Mouse (Mus musculus) neural tube, embryonic 13.5 days (tissue): ENCODE results near the gene Plxdc1. TPM values are rescaled to one million over a fixed set of nuclear protein-coding genes. Genes with fewer than 3 reads are reported as not detected.

Experiments
- ATAC-seq: fragments of 200-750 bp; cut with Nextera tagmentation; 2 replicates; pipeline ENCODE4 v1.8.0; 2017; ENCODE audit warnings: low read depth, mild to moderate bottlenecking, moderate TSS enrichment, moderate library complexity
- H3K27ac ChIP-seq: fragments of 300-500 bp; sonication (generic); replicated peaks from 2 replicates; pipeline ENCODE4 v1.5.1; 2015; ENCODE audit warnings: moderate library complexity, mild to moderate bottlenecking, inconsistent platforms
- H3K27me3 ChIP-seq: fragments of 300-500 bp; sonication (generic); 2 replicates; pipeline ENCODE4 v1.6.1; 2015; ENCODE audit warnings: mild to moderate bottlenecking, inconsistent platforms
- H3K36me3 ChIP-seq: fragments of 300-500 bp; sonication (generic); 2 replicates; pipeline ENCODE4 v1.6.1; 2015; ENCODE audit warnings: mild to moderate bottlenecking, inconsistent platforms
- H3K4me1 ChIP-seq: fragments of 300-500 bp; sonication (generic); replicated peaks from 2 replicates; pipeline ENCODE4 v1.6.1; 2015; ENCODE audit warnings: inconsistent platforms
- H3K4me2 ChIP-seq: fragments of 300-500 bp; sonication (generic); 2 replicates; pipeline ENCODE4 v1.6.1; 2015; ENCODE audit warnings: inconsistent platforms, mild to moderate bottlenecking, moderate library complexity
- H3K4me3 ChIP-seq: fragments of 300-500 bp; sonication (generic); 2 replicates; pipeline ENCODE4 v1.5.1; 2015; ENCODE audit warnings: mild to moderate bottlenecking, inconsistent platforms
- H3K9ac ChIP-seq: fragments of 300-500 bp; sonication (generic); 2 replicates; pipeline ENCODE4 v1.6.1; 2015; ENCODE audit warnings: moderate library complexity, mild to moderate bottlenecking, inconsistent platforms
- H3K9me3 ChIP-seq: fragments of 300-500 bp; sonication (generic); 2 replicates; pipeline ENCODE4 v1.6.1; 2016; ENCODE audit warnings: inconsistent platforms
- WGBS: fragments of 180-500 bp; shearing (Covaris S2); methylation state at CpG from one replicate; pipeline ENCODE4 v1.1.7; 2015; 5-methylcytosine and 5-hydroxymethylcytosine counted together
- polyA plus RNA-seq: library from polyadenylated mRNA; unstranded; fragments of >200 nt; fragmentation: Nextera tagmentation; extraction: Ambion mirVana; gene quantifications from 2 replicates; pipeline ENCODE4 v1.2.1, GENCODE M21; 2015

Gene Plxdc1
- polyA plus RNA-seq, 1 experiment from 2014 or later: 0.71 TPM

DNA sequence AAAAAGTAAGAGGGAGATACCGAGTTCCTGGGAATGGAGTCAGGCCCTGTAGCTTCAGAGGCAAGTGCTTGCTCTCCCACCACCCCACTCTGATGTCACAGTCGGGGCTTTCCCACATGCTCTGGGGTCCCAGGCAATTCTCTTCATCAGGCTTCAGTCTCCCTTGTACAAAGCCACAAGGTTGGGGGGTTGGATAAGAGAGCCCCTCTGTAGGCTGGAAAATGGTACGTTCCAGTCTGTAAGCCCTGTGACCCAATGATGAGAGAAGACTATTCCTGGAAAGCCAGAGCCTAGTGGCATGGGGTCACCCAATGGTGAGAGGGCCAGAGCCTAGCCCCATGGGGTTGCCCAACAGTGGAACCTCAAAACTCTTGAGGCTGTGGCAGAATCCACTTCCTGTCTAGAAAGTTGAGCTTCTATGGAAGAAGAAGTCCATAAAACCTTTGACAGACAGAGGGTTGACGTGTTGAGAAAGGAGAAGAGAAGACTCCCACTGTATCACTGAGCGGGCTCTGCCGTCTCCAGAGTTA, 70.2 kb downstream of the Plxdc1 start:
- WGBS: 95% methylated on average over 6 of the region's 6 CpGs

DNA sequence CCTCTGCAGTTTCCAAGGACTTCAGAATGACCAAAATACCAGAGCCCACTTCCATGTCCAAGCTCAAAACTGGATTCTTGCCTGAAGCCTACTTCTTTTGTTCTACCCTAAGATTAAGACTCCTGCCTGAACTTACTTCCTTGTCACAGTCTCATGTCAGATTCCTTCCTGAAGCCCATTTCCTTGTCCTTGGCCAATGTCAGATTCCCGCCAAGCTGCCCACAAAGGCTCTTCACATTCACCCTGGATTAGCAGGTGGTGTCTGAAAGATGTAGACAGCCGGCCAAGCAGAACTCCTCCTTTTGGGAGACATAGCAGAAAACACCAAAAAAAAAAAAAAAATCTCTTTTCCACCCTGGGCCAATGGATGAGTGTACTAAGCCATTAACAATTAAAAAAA, 70.8 kb downstream of the Plxdc1 start:
- H3K9ac ChIP-seq: no peak overlapping the region
- no peak overlapping the region for H3K4me2 ChIP-seq
- no peaks in the 10 kb centered on the region for H3K36me3 ChIP-seq
- WGBS: 86% methylated on average over 2 of the region's 2 CpGs
- no peak overlapping the region for H3K27ac ChIP-seq
- ATAC-seq: no peak
- H3K27me3 ChIP-seq: no peaks in the 10 kb centered on the region
- H3K4me3 ChIP-seq: no peak overlapping the region
- H3K4me1 ChIP-seq: no peaks in the 10 kb centered on the region
- H3K9me3 ChIP-seq: no peaks in the 10 kb centered on the region

More for the DNA sequence above, 70.2 kb downstream of the Plxdc1 start:
- no peaks in the 10 kb centered on the region for H3K36me3 ChIP-seq
- ATAC-seq: no peak
- H3K9ac ChIP-seq: no peak overlapping the region
- no peak overlapping the region for H3K27ac ChIP-seq
- H3K27me3 ChIP-seq: no peaks in the 10 kb centered on the region
- no peak overlapping the region for H3K4me2 ChIP-seq
- no peaks in the 10 kb centered on the region for H3K9me3 ChIP-seq
- H3K4me3 ChIP-seq: no peak overlapping the region
- no peaks in the 10 kb centered on the region for H3K4me1 ChIP-seq

DNA sequence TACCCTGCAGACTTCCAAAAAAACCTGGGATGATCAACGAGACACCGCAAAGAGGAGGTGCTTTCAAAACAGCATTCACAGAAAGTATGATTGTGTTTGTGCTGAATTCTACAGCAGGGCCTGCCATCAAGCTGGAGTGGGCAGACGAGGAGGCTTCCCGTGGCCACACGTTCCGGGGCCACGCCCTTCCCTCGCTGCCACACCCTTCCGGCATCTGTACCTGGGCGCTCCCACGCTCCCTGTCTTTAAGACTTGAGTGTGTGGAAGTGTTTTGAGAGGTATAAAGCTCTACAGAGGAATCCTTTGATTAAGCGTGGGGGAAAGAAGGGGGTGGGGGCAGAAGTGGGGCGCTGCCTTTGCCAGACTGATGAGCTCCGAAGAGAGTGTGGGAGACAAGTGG, 73.1 kb downstream of the Plxdc1 start:
- H3K27me3 ChIP-seq: no peaks in the 10 kb centered on the region
- H3K27ac ChIP-seq: no peak overlapping the region
- no peak overlapping the region for H3K9ac ChIP-seq
- H3K4me3 ChIP-seq: no peak overlapping the region
- H3K36me3 ChIP-seq: no peaks in the 10 kb centered on the region
- no peaks in the 10 kb centered on the region for H3K9me3 ChIP-seq
- no peaks in the 10 kb centered on the region for H3K4me1 ChIP-seq
- H3K4me2 ChIP-seq: no peak overlapping the region
- 91% methylated on average over 14 of the region's 14 CpGs for WGBS
- no peak for ATAC-seq

DNA sequence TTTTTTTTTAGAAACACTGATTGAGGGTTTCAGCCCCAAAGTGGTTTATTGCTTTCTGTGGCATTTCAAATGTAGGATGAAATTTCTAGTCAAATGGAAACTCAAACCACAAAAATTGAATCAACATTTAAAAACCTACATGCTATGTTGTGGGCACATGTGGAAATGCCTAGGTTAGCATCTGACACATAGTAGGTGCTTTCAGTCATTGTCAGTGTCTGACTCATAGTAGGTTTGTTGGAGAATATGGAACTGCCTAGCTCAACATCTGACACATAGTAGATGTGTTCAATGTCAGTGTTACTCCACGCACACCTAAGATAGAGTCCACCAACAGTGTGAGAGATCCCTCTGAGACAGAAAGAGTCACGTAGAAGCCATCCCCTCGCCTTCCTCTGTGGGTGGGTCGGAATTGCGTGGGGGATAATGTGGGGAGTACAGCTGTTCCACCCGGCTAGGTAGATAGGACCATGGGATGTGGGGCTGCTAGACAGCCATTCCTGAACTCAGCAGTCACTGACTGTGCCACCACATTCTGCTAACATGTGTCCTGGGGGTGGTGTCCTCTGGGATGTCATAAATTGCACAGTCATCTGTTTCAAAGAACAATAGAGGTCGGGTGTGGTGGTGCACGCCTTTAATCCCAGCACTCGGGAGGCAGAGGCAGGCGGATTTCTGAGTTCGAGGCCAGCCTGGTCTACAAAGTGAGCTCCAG, 77.5 kb downstream of the Plxdc1 start:
- no peak overlapping the region for H3K9ac ChIP-seq
- no peak for ATAC-seq
- 88% methylated on average over 11 of the region's 11 CpGs for WGBS

DNA sequence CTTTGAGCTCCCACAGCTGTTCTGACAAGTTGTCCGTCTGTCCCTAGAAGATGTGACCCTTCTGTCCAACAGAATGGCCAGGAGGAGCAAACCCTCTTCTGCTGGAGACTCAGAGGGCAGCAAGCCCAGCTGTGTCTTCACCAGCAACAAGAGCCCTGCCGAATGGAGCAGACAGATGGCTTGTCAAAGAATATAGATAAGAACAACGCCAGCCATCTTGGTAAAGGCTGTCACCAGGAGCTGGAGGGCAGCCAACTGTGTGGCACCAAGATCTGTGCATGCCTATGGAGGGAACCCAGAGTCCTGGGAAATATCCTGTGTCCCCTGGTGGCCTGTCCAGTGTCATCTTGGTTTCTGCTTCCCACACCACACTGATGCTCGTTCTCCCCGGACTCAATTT, 78.3 kb downstream of the Plxdc1 start:
- H3K36me3 ChIP-seq: no peaks in the 10 kb centered on the region
- H3K27ac ChIP-seq: no peak overlapping the region
- H3K4me3 ChIP-seq: no peak overlapping the region
- WGBS: 89% methylated on average over 5 of the region's 5 CpGs
- H3K4me2 ChIP-seq: no peak overlapping the region
- H3K9me3 ChIP-seq: no peaks in the 10 kb centered on the region
- no peak for ATAC-seq
- H3K27me3 ChIP-seq: no peaks in the 10 kb centered on the region
- no peaks in the 10 kb centered on the region for H3K4me1 ChIP-seq
- no peak overlapping the region for H3K9ac ChIP-seq

More for the DNA sequence above, 77.5 kb downstream of the Plxdc1 start:
- no peaks in the 10 kb centered on the region for H3K4me1 ChIP-seq
- no peaks in the 10 kb centered on the region for H3K36me3 ChIP-seq
- H3K27me3 ChIP-seq: no peaks in the 10 kb centered on the region
- no peak overlapping the region for H3K27ac ChIP-seq
- no peaks in the 10 kb centered on the region for H3K9me3 ChIP-seq
- H3K4me3 ChIP-seq: no peak overlapping the region
- no peak overlapping the region for H3K4me2 ChIP-seq

DNA sequence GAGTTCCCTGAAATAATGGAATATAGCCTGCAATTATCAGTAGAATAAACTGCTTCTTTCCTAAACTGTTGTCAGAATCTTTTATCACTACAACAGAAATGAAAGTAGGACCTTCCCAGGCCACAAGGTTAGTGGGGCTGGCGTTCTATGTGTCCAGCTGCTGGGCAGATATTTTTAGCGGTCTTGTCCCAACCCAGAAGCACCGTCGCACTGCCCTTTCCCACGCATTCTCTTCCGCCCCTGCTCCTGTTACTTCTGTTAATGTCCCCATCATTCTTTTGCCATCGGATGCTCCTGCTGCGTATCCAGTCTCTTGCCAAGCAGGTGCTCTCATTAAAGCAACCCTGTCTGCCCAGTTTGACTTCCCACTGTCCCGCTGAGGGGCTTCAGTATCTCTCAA, 79.3 kb downstream of the Plxdc1 start:
- Histone ChIP-seq H3K36me3 (no peaks in the 10 kb centered on the region), H3K27ac (no peak overlapping the region), H3K4me3 (no peak overlapping the region), H3K9me3 (no peaks in the 10 kb centered on the region), H3K9ac (no peak overlapping the region), H3K4me2 (no peak overlapping the region), H3K4me1 (no peaks in the 10 kb centered on the region), H3K27me3 (no peaks in the 10 kb centered on the region)
- no peak for ATAC-seq
- 86% methylated on average over 9 of the region's 9 CpGs for WGBS

DNA sequence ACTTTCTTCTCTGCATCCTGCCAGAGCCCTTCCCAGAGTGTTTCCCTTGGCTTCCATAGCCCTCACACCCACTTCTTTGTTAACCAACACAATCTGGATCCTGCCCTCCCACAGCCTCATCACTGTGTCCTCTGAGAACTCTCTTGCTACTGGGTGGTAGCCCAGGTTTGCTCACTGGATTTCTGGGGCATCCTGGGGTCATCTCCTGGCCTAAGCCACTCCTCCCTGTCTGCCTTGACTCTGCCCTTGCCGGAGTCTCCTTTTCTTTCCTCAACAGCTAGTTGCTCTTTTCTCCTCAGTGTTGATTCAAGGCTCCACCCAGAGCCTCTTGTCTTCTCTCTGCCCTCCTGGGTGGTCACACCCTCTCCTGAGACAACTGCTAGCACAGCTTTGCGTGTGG, 80.3 kb downstream of the Plxdc1 start:
- Histone ChIP-seq H3K9ac (no peak overlapping the region), H3K4me3 (no peak overlapping the region), H3K36me3 (no peaks in the 10 kb centered on the region), H3K4me2 (no peak overlapping the region), H3K27ac (no peak overlapping the region), H3K4me1 (no peaks in the 10 kb centered on the region), H3K27me3 (no peaks in the 10 kb centered on the region), H3K9me3 (no peaks in the 10 kb centered on the region)
- WGBS: 67% methylated on average over 2 of the region's 2 CpGs
- ATAC-seq: no peak

DNA sequence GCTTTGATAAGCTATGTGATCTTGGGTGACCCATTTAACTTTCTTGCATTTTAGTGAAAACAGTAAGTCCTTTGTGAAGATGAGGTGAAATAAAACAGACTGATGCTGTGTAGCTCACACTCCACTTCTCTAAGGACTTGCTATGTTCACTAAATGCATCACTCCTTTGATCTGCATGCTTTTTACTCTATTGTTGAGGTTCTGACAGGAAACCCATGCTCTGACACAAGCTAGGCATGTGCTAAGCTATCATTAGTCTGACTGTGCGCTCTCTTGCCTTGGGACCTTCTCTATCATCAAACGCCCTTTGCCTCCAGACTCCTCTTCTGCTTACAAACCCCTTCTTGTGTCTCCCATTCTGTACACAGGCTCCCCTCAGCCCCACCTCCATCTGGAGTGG, 80.7 kb downstream of the Plxdc1 start:
- H3K27ac ChIP-seq: no peak overlapping the region
- H3K9ac ChIP-seq: no peak overlapping the region
- WGBS: 90% methylated on average over 2 of the region's 2 CpGs

DNA sequence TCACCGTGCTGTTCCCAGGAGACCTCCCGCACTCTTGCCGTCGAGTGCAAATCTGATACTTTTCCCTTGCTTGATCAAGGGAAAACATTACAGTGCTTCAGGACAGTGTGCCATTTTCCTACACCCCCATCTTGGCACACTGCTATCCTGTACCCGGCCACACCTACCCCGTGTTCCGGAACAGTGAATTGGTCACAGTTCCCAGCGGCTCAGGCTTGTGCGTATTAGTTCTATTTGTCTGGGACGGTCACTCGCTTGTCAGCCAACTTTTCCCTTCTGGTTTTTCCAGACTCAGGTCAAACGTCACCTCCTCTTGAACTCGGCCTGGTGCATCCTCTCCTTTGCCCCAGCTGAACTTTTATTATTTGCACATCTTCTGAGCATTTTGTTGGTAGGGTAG, 81.4 kb downstream of the Plxdc1 start:
- 93% methylated on average over 13 of the region's 13 CpGs for WGBS
- no peak overlapping the region for H3K27ac ChIP-seq
- H3K4me3 ChIP-seq: no peak overlapping the region
- H3K4me1 ChIP-seq: no peaks in the 10 kb centered on the region
- H3K4me2 ChIP-seq: no peak overlapping the region
- no peak overlapping the region for H3K9ac ChIP-seq
- no peaks in the 10 kb centered on the region for H3K36me3 ChIP-seq
- no peaks in the 10 kb centered on the region for H3K27me3 ChIP-seq
- ATAC-seq: no peak
- H3K9me3 ChIP-seq: no peaks in the 10 kb centered on the region

More for the DNA sequence above, 80.7 kb downstream of the Plxdc1 start:
- Histone ChIP-seq H3K4me3 (no peak overlapping the region), H3K4me2 (no peak overlapping the region), H3K27me3 (no peaks in the 10 kb centered on the region), H3K4me1 (no peaks in the 10 kb centered on the region), H3K9me3 (no peaks in the 10 kb centered on the region), H3K36me3 (no peaks in the 10 kb centered on the region)
- ATAC-seq: no peak

DNA sequence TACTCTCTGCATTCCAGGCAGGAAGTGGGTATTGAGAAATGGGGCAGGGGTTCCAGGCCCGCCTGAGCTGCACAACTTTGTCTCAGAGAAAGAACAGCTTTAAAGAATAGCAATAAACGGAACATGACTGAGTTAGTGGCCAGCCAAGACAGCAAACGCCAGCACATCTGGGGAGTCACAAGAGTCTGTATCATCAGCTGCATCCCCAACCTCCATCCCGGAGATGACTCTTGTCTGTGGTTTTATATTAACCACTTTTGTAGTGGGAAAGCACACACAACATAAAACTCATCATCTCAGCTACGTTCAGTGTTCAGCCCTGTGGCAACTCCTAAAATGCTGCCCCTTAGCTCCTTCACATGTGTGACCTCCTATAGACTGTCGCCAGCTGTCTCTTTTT, 84.4 kb downstream of the Plxdc1 start:
- Histone ChIP-seq H3K4me1 (no peaks in the 10 kb centered on the region), H3K27ac (no peak overlapping the region), H3K9me3 (no peaks in the 10 kb centered on the region), H3K9ac (0 out of 2 replicates have a peak overlapping the region, but pooled peaks have one; percentile 34), H3K4me2 (no peak overlapping the region), H3K36me3 (no peaks in the 10 kb centered on the region), H3K4me3 (no peak overlapping the region), H3K27me3 (peaks cover 3% of the 10 kb centered on the region; the same call in 1 of the 2 replicates)
- no peak for ATAC-seq
- WGBS: 77% methylated on average over 6 of the region's 6 CpGs

DNA sequence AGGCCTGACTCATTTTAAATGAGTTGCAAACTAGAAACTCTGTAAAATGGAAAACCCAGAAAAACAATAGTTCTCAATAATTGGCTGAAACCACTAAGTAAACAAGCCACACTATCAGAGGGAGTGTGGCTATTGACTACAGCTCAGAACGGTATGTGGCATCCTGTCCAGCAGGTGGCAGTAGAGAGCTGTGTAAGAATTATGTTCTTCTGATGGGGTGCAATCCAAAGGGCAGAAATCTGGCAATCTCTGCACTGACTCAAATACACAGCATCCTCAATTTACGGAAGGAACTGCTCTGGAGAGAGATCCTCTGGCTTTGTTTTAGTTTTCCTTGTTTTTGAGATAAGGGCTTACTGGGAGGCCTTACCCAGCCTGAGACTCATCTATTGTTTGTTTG, 86.4 kb downstream of the Plxdc1 start:
- WGBS: 11% methylated on average over 2 of the region's 2 CpGs
- H3K27me3 ChIP-seq: peaks cover 3% of the 10 kb centered on the region; the same call in 1 of the 2 replicates
- H3K4me3 ChIP-seq: no peak overlapping the region
- no peaks in the 10 kb centered on the region for H3K9me3 ChIP-seq
- no peak overlapping the region for H3K4me2 ChIP-seq
- H3K27ac ChIP-seq: no peak overlapping the region
- no peaks in the 10 kb centered on the region for H3K4me1 ChIP-seq
- H3K9ac ChIP-seq: no peak overlapping the region
- no peaks in the 10 kb centered on the region for H3K36me3 ChIP-seq
- ATAC-seq: peak; percentile 78

DNA sequence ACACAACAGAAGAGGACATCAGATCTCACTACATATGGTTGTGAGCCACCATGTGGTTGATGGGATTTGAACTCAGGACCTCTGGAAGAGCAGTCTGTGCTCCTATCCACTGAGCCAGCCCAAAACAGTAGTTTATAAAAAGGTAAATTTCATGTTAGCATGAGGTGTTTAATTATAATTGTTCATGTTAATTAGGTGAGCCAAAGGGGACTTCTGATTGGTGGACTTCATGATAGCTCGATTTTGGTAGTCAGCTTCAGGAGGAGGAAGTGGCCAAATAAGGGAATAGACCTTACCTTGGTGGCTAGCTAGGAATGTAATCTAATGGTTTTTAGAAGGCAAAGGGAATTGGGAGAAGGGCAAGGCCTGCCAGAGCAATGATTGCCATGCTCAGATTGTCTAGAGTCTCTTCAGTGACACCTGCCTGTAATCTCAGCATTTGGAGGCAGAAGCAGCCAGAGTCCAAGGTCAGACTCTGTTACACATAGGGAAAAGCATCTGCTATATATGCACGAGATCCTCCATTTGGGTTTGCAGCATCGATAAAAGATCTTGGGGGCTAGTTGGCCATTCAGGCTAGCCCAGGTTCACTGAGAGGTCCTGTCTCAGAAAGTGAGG, 88.6 kb downstream of the Plxdc1 start:
- Histone ChIP-seq H3K4me2 (no peak overlapping the region), H3K9me3 (no peaks in the 10 kb centered on the region), H3K27me3 (peaks cover 3% of the 10 kb centered on the region; the same call in 1 of the 2 replicates), H3K4me3 (no peak overlapping the region), H3K27ac (no peak overlapping the region), H3K36me3 (no peaks in the 10 kb centered on the region), H3K4me1 (no peaks in the 10 kb centered on the region), H3K9ac (no peak overlapping the region)
- WGBS: 83% methylated on average over 3 of the region's 3 CpGs
- ATAC-seq: no peak
